Mouse (Mus musculus): ENCODE results near the gene Pim3. TPM values are rescaled to one million over a fixed set of nuclear protein-coding genes. Genes with fewer than 3 reads are reported as not detected.
A peak's percentile ranks its signal among the peaks of the same experiment; 100 is the strongest.

The Pim3 gene
- polyA plus RNA-seq, 2 experiments: 3.1 to 8.5 TPM

- H3K4me3 ChIP-seq (ENCODE audit: insufficient read depth in 1 of 2, low read depth in 2 of 2, low read length in 2 of 2): no peak overlapping the region
- no peak for ATAC-seq (ENCODE audit: insufficient read depth)
- no peak for TF ChIP-seq EP300 (IDR thresholded peaks at IDR 0.05; ENCODE audit: low read depth)
- no peak for TF ChIP-seq CTCF (IDR thresholded peaks at IDR 0.05; ENCODE audit: low read depth)
- H3K4me1 ChIP-seq (replicated peaks; ENCODE audit: control insufficient read depth in 2 of 2, insufficient read depth in 2 of 2, low read length in 1 of 2): peaks cover 0 to 7% of the 10 kb centered on the region in 2 experiments; a peak in 2 of 4 replicates
- WGBS (ENCODE audit: insufficient replicate concordance): 60% methylated on average over 6 of the region's 6 CpGs
- no peak for DNase-seq (ENCODE audit: low read depth in 3 of 3, low spot score in 3 of 3)
- no peaks in the 10 kb centered on the region for H3K9me3 ChIP-seq (ENCODE audit: control insufficient read depth, low read length)
- H3K27ac ChIP-seq: no peak overlapping the region
- H3K9ac ChIP-seq (replicated peaks): no peak overlapping the region
- no peaks in the 10 kb centered on the region for H3K27me3 ChIP-seq (ENCODE audit: control insufficient read depth, insufficient read depth, low read length)
- no peak overlapping the region for H3K4me2 ChIP-seq (ENCODE audit: low read depth)
- H3K36me3 ChIP-seq (replicated peaks; ENCODE audit: control insufficient read depth, insufficient read depth, low read depth): peaks cover under 1% of the 10 kb centered on the region
These were observed 32.1 kb upstream of the Pim3 start for GRCm38 (mm10) chr15:88829791-88830440.

- WGBS (ENCODE audit: insufficient replicate concordance): 55% methylated on average over 5 of the region's 5 CpGs
- no peak for TF ChIP-seq CTCF (IDR thresholded peaks at IDR 0.05; ENCODE audit: low read depth)
- TF ChIP-seq EP300 (IDR thresholded peaks at IDR 0.05; ENCODE audit: low read depth): no peak
- H3K4me2 ChIP-seq (ENCODE audit: low read depth): no peak overlapping the region
- H3K27me3 ChIP-seq (ENCODE audit: control insufficient read depth, insufficient read depth, low read length): no peaks in the 10 kb centered on the region
- H3K9me3 ChIP-seq (ENCODE audit: control insufficient read depth, low read length): no peaks in the 10 kb centered on the region
- DNase-seq (ENCODE audit: low read depth in 3 of 3, low spot score in 3 of 3) (no peak), ATAC-seq (ENCODE audit: insufficient read depth) (no peak)
- H3K27ac ChIP-seq: no peak overlapping the region
- H3K4me3 ChIP-seq (ENCODE audit: insufficient read depth in 1 of 2, low read depth in 2 of 2, low read length in 2 of 2): no peak overlapping the region
- H3K4me1 ChIP-seq (replicated peaks; ENCODE audit: control insufficient read depth in 2 of 2, insufficient read depth in 2 of 2, low read length in 1 of 2): peaks cover 0 to 7% of the 10 kb centered on the region in 2 experiments; a peak in 2 of 4 replicates
- no peaks in the 10 kb centered on the region; the same call in 1 of the 2 replicates for H3K36me3 ChIP-seq (replicated peaks; ENCODE audit: control insufficient read depth, insufficient read depth, low read depth)
- H3K9ac ChIP-seq (replicated peaks): no peak overlapping the region
These were observed 31.3 kb upstream of the Pim3 start for GRCm38 (mm10) chr15:88830696-88831095.

- H3K4me3 ChIP-seq (ENCODE audit: insufficient read depth in 1 of 2, low read depth in 2 of 2, low read length in 2 of 2): no peak overlapping the region
- no peaks in the 10 kb centered on the region for H3K9me3 ChIP-seq (ENCODE audit: control insufficient read depth, low read length)
- 51% methylated on average over 5 of the region's 5 CpGs for WGBS (ENCODE audit: insufficient replicate concordance)
- H3K9ac ChIP-seq (replicated peaks): no peak overlapping the region
- TF ChIP-seq CTCF (IDR thresholded peaks at IDR 0.05; ENCODE audit: low read depth): no peak
- no peak for TF ChIP-seq EP300 (IDR thresholded peaks at IDR 0.05; ENCODE audit: low read depth)
- H3K4me2 ChIP-seq (ENCODE audit: low read depth): no peak overlapping the region
- no peak overlapping the region for H3K27ac ChIP-seq
- H3K4me1 ChIP-seq (replicated peaks; ENCODE audit: control insufficient read depth in 2 of 2, insufficient read depth in 2 of 2, low read length in 1 of 2): peaks cover 0 to 8% of the 10 kb centered on the region in 2 experiments; a peak in 2 of 4 replicates
- no peak for ATAC-seq (ENCODE audit: insufficient read depth)
- no peaks in the 10 kb centered on the region for H3K27me3 ChIP-seq (ENCODE audit: control insufficient read depth, insufficient read depth, low read length)
- no peak for DNase-seq (ENCODE audit: low read depth in 3 of 3, low spot score in 3 of 3)
- H3K36me3 ChIP-seq (replicated peaks; ENCODE audit: control insufficient read depth, insufficient read depth, low read depth): no peaks in the 10 kb centered on the region
These were observed 30.5 kb upstream of the Pim3 start for GRCm38 (mm10) chr15:88831482-88831881.

- H3K36me3 ChIP-seq (replicated peaks; ENCODE audit: control insufficient read depth, insufficient read depth, low read depth): no peaks in the 10 kb centered on the region
- no peak overlapping the region for H3K4me3 ChIP-seq (ENCODE audit: insufficient read depth in 1 of 2, low read depth in 2 of 2, low read length in 2 of 2)
- 60% methylated on average over 9 of the region's 9 CpGs for WGBS (ENCODE audit: insufficient replicate concordance)
- H3K9me3 ChIP-seq (ENCODE audit: control insufficient read depth, low read length): no peaks in the 10 kb centered on the region
- H3K27ac ChIP-seq: no peak overlapping the region
- H3K4me1 ChIP-seq (replicated peaks; ENCODE audit: control insufficient read depth in 2 of 2, insufficient read depth in 2 of 2, low read length in 1 of 2): peaks cover 0 to 11% of the 10 kb centered on the region in 2 experiments; a peak in 2 of 4 replicates
- TF ChIP-seq EP300 (IDR thresholded peaks at IDR 0.05; ENCODE audit: low read depth) (no peak), CTCF (IDR thresholded peaks at IDR 0.05; ENCODE audit: low read depth) (no peak)
- ATAC-seq (ENCODE audit: insufficient read depth): no peak
- H3K4me2 ChIP-seq (ENCODE audit: low read depth): no peak overlapping the region
- no peak overlapping the region for H3K9ac ChIP-seq (replicated peaks)
- no peaks in the 10 kb centered on the region for H3K27me3 ChIP-seq (ENCODE audit: control insufficient read depth, insufficient read depth, low read length)
- no peak for DNase-seq (ENCODE audit: low read depth in 3 of 3, low spot score in 3 of 3)
These were observed 29.4 kb upstream of the Pim3 start for GRCm38 (mm10) chr15:88832536-88832935.

- DNase-seq (ENCODE audit: low read depth in 3 of 3, low spot score in 3 of 3): no peak
- WGBS (ENCODE audit: insufficient replicate concordance): 70% methylated on average over 6 of the region's 6 CpGs
- Histone ChIP-seq H3K27me3 (ENCODE audit: control insufficient read depth, insufficient read depth, low read length) (no peaks in the 10 kb centered on the region; the same call in 1 of the 2 replicates), H3K36me3 (replicated peaks; ENCODE audit: control insufficient read depth, insufficient read depth, low read depth) (no peaks in the 10 kb centered on the region), H3K4me3 (ENCODE audit: insufficient read depth in 1 of 2, low read depth in 2 of 2, low read length in 2 of 2) (no peak overlapping the region), H3K27ac (no peak overlapping the region), H3K9ac (replicated peaks) (no peak overlapping the region), H3K4me1 (replicated peaks; ENCODE audit: control insufficient read depth in 2 of 2, insufficient read depth in 2 of 2, low read length in 1 of 2) (peaks cover 0 to 14% of the 10 kb centered on the region in 2 experiments; a peak in 2 of 4 replicates), H3K4me2 (ENCODE audit: low read depth) (no peak overlapping the region), H3K9me3 (ENCODE audit: control insufficient read depth, low read length) (no peaks in the 10 kb centered on the region)
- TF ChIP-seq EP300 (IDR thresholded peaks at IDR 0.05; ENCODE audit: low read depth) (no peak), CTCF (IDR thresholded peaks at IDR 0.05; ENCODE audit: low read depth) (peak; percentile 43)
- no peak for ATAC-seq (ENCODE audit: insufficient read depth)
These were observed 26.0 kb upstream of the Pim3 start for GRCm38 (mm10) chr15:88836031-88836430.
